Mouse (Mus musculus) liver, postnatal 0 days (tissue): ENCODE measurements at regions not wholly inside any gene's neighbourhood (a gene's known extent, or its start where the extent isn't known, plus 50 kb on each side); places are given as distances from the start of the nearest gene placed in this dataset.

Experiments used
- CTCF ChIP-seq: sonication (generic); IDR thresholded peaks from 2 replicates; pipeline ENCODE4 v1.5.1; 2016; ENCODE audit warnings: antibody characterized with exemption, low read depth
- EP300 ChIP-seq: IDR thresholded peaks from 2 replicates; pipeline ENCODE4 v1.6.1; 2016; ENCODE audit warnings: antibody characterized with exemption, low read depth, mild to moderate bottlenecking

GRCm38 (mm10) chr4:32140068-32140467 lies 98.5 kb upstream of the Bach2 start:
- no peak for TF ChIP-seq CTCF
- no peak for TF ChIP-seq EP300
